Mouse (Mus musculus): Measurements from ENCODE around the gene Gm11564. TPM values are rescaled to one million over a fixed set of nuclear protein-coding genes. Genes with fewer than 3 reads are reported as not detected.

The Gm11564 gene
- polyA plus RNA-seq (2017; shearing (Covaris generic)), result not detected

GRCm38 (mm10) chr11:99815566-99815965, at the start of gene Gm11564:
Gm11564 (minus strand) TSS chr11:99815666.

GRCm38 (mm10) chr11:99864176-99864575, 48.7 kb upstream of the Gm11564 start, which contains the start of gene Gm11559:
Gm11559 (plus strand) TSS chr11:99864476.

GRCm38 (mm10) chr11:99857617-99858016, 42.2 kb upstream of the Gm11564 start, which contains the start of gene Gm11568:
Gm11568 (plus strand) TSS chr11:99857917.

GRCm38 (mm10) chr11:99851508-99851907, 36.0 kb upstream of the Gm11564 start, which contains the start of gene Krtap4-16:
Krtap4-16 (minus strand) TSS chr11:99851608.

GRCm38 (mm10) chr11:99837966-99838365, 22.5 kb upstream of the Gm11564 start, which contains the start of gene 2300003K06Rik:
2300003K06Rik (minus strand) TSS chr11:99838066.

GRCm38 (mm10) chr11:99809792-99810191, 5.7 kb downstream of the Gm11564 start, which contains the start of gene Krtap4-13:
Krtap4-13 (minus strand) TSS chr11:99809892.

GRCm38 (mm10) chr11:99804346-99804745, 11.1 kb downstream of the Gm11564 start, which contains the start of gene Gm11554:
Gm11554 (minus strand) TSS chr11:99804446.

GRCm38 (mm10) chr11:99798832-99799231, 16.6 kb downstream of the Gm11564 start, which contains the start of gene Gm11569:
Gm11569 (minus strand) TSS chr11:99798932.

GRCm38 (mm10) chr11:99793367-99793766, 22.1 kb downstream of the Gm11564 start, which contains the start of gene Gm11596:
Gm11596 (minus strand) TSS chr11:99793467.

GRCm38 (mm10) chr11:99784900-99785299, 30.6 kb downstream of the Gm11564 start, which contains the start of gene Krtap4-9:
Krtap4-9 (plus strand) TSS chr11:99785200.

GRCm38 (mm10) chr11:99780604-99781003, 34.9 kb downstream of the Gm11564 start, which contains the start of gene Krtap4-8:
Krtap4-8 (minus strand) TSS chr11:99780704.

GRCm38 (mm10) chr11:99772813-99773212, 42.7 kb downstream of the Gm11564 start, which contains the start of gene Gm11595:
Gm11595 (minus strand) TSS chr11:99772913.

Other genes with a start within 250 kb of the Gm11564 start
- gene Krtap3-1, start 249.0 kb downstream of the Gm11564 start, polyA plus RNA-seq (2017; shearing (Covaris generic)), result not detected
- gene Krtap1-5, start 234.7 kb downstream of the Gm11564 start, polyA plus RNA-seq (2017; shearing (Covaris generic)), result not detected
- not detected for gene Krtap1-4, start 232.0 kb downstream of the Gm11564 start, polyA plus RNA-seq (2017; shearing (Covaris generic))
- gene Krtap1-3, start 224.3 kb downstream of the Gm11564 start, polyA plus RNA-seq (2017; shearing (Covaris generic)), result under 1 TPM in 1 of 2 experiments, not detected in 1; 0.27 TPM
- not detected for gene Krtap9-3, start 217.6 kb downstream of the Gm11564 start, polyA plus RNA-seq (2017; shearing (Covaris generic))
- gene Gm11938, start 212.4 kb downstream of the Gm11564 start, polyA plus RNA-seq (2017; shearing (Covaris generic)), result not detected
- not detected for gene Gm11937, start 205.5 kb downstream of the Gm11564 start, polyA plus RNA-seq (2017; shearing (Covaris generic))
- not detected for gene Krtap2-4, start 200.8 kb downstream of the Gm11564 start, polyA plus RNA-seq (2017; shearing (Covaris generic))
- gene Gm11562, start 195.2 kb downstream of the Gm11564 start, polyA plus RNA-seq (2017; shearing (Covaris generic)), result not detected
- not detected for gene Krtap4-1, start 187.4 kb downstream of the Gm11564 start, polyA plus RNA-seq (2017; shearing (Covaris generic))
- gene Krtap4-2, start 180.6 kb downstream of the Gm11564 start, polyA plus RNA-seq (2017; shearing (Covaris generic)), result not detected
- gene Krtap4-7, start 171.6 kb downstream of the Gm11564 start, polyA plus RNA-seq (2017; shearing (Covaris generic)), result not detected
- gene Gm11555, start 165.4 kb downstream of the Gm11564 start, polyA plus RNA-seq (2017; shearing (Covaris generic)), result not detected
- not detected for gene Gm11563, start 156.7 kb downstream of the Gm11564 start, polyA plus RNA-seq (2017; shearing (Covaris generic))
- not detected for gene Krtap4-6, start 149.7 kb downstream of the Gm11564 start, polyA plus RNA-seq (2017; shearing (Covaris generic))
- not detected for gene Gm14190, start 124.9 kb downstream of the Gm11564 start, polyA plus RNA-seq (2017; shearing (Covaris generic))
- gene Gm14180, start 81.4 kb downstream of the Gm11564 start, polyA plus RNA-seq (2017; shearing (Covaris generic)), result not detected
- under 1 TPM in 1 of 2 experiments, not detected in 1; 0.32 TPM for gene Gm11595, start 42.8 kb downstream of the Gm11564 start, polyA plus RNA-seq (2017; shearing (Covaris generic))
- not detected for gene Krtap4-8, start 35.0 kb downstream of the Gm11564 start, polyA plus RNA-seq (2017; shearing (Covaris generic))
- gene Krtap4-9, start 30.5 kb downstream of the Gm11564 start, polyA plus RNA-seq (2017; shearing (Covaris generic)), result not detected
- gene Gm11596, start 22.2 kb downstream of the Gm11564 start, polyA plus RNA-seq (2017; shearing (Covaris generic)), result not detected
- not detected for gene Gm11569, start 16.7 kb downstream of the Gm11564 start, polyA plus RNA-seq (2017; shearing (Covaris generic))
- gene Gm11554, start 11.2 kb downstream of the Gm11564 start, polyA plus RNA-seq (2017; shearing (Covaris generic)), result not detected
- gene Krtap4-13, start 5.8 kb downstream of the Gm11564 start, polyA plus RNA-seq (2017; shearing (Covaris generic)), result not detected
- gene 2300003K06Rik, start 22.4 kb upstream of the Gm11564 start, polyA plus RNA-seq (2017; shearing (Covaris generic)), result not detected
- gene Krtap4-16, start 35.9 kb upstream of the Gm11564 start, polyA plus RNA-seq (2017; shearing (Covaris generic)), result not detected
- under 1 TPM in 1 of 2 experiments, not detected in 1; 0.55 TPM for gene Gm11568, start 42.3 kb upstream of the Gm11564 start, polyA plus RNA-seq (2017; shearing (Covaris generic))
- gene Gm11559, start 48.8 kb upstream of the Gm11564 start, polyA plus RNA-seq (2017; shearing (Covaris generic)), result not detected
- not detected for gene Krtap9-1, start 57.7 kb upstream of the Gm11564 start, polyA plus RNA-seq (2017; shearing (Covaris generic))
- not detected for gene Gm11567, start 63.5 kb upstream of the Gm11564 start, polyA plus RNA-seq (2017; shearing (Covaris generic))
- gene Krtap31-1, start 92.3 kb upstream of the Gm11564 start, polyA plus RNA-seq (2017; shearing (Covaris generic)), result not detected
- not detected for gene Gm11565, start 99.1 kb upstream of the Gm11564 start, polyA plus RNA-seq (2017; shearing (Covaris generic))
- gene Krtap31-2, start 120.6 kb upstream of the Gm11564 start, polyA plus RNA-seq (2017; shearing (Covaris generic)), result not detected
- not detected for gene Krtap9-5, start 132.8 kb upstream of the Gm11564 start, polyA plus RNA-seq (2017; shearing (Covaris generic))
- gene Krtap29-1, start 163.4 kb upstream of the Gm11564 start, polyA plus RNA-seq (2017; shearing (Covaris generic)), result not detected
- gene Krtap16-1, start 170.9 kb upstream of the Gm11564 start, polyA plus RNA-seq (2017; shearing (Covaris generic)), result not detected
- gene Krtap17-1, start 178.3 kb upstream of the Gm11564 start, polyA plus RNA-seq (2017; shearing (Covaris generic)), result not detected
- under 1 TPM in 1 of 2 experiments, not detected in 1; 0.23 TPM for gene Krt33a, start 200.5 kb upstream of the Gm11564 start, polyA plus RNA-seq (2017; shearing (Covaris generic))
- not detected for gene Krt33b, start 214.2 kb upstream of the Gm11564 start, polyA plus RNA-seq (2017; shearing (Covaris generic))
- not detected for gene Krt34, start 225.9 kb upstream of the Gm11564 start, polyA plus RNA-seq (2017; shearing (Covaris generic))
- gene Krt31, start 234.9 kb upstream of the Gm11564 start, polyA plus RNA-seq (2017; shearing (Covaris generic)), result under 1 TPM in 1 of 2 experiments, not detected in 1; 0.15 TPM

Measured in activated CD4-positive, CD25-positive, alpha-beta regulatory T cell (primary cell).